Mouse (Mus musculus) spleen, postnatal 4 days (tissue): Measurements from ENCODE around the gene Defa23.
"Not testable (repeated sequence)": the region's sequence is repeated elsewhere in the genome, so short reads cannot be mapped to it uniquely, and the experiment has no call there.

Experiments used
- DNase-seq, 2 experiments: peaks; one replicate each; pipeline ENCODE4 v3.0.0; 2022; ENCODE audit warnings: low spot score in 2 of 2

The Defa23 gene

DNA sequence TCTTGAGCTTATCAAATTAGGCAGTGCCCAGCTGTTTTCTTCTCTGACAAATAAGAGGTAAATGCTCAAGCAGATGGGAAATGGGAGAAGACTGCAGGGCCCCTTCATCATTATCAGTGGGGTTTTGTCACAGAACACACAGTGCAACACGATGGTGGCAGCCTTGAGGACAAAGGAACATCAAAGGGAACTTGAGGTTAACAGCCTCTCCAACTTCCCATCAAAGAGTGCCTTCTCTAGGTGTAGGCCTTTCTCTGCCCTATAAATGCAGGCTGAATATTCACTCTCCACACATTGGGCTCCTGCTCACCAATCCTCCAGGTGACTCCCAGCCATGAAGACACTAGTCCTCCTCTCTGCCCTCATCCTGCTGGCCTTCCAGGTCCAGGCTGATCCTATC is at the start of gene Defa23:
Defa23 (plus strand) TSS at position 301 of the 400 bp plus-strand sequence.
- not testable (repeated sequence) for DNase-seq

DNA sequence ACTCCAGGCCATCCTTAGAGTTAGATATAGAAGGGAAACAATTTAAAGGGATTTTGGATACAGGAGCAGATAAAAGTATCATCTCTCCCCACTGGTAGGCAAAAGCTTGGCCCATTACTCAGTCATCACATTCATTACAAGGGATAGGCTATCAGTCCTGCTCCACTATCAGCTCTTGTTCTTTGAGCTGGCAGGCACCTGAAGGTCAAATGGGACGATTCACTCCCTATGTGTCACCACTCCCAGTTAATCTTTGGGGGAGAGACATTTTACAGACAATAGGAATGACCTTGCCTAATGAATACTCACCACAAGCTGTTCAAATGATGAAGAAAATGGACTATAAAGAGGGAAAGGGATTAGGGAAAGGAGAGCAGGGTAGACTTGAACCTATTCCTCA is 48.0 kb upstream of the Defa23 start:
- no peak for DNase-seq

GRCm38 (mm10) chr8:21008578-21008977 is 46.3 kb upstream of the Defa23 start:
- DNase-seq = not testable (repeated sequence)

DNA sequence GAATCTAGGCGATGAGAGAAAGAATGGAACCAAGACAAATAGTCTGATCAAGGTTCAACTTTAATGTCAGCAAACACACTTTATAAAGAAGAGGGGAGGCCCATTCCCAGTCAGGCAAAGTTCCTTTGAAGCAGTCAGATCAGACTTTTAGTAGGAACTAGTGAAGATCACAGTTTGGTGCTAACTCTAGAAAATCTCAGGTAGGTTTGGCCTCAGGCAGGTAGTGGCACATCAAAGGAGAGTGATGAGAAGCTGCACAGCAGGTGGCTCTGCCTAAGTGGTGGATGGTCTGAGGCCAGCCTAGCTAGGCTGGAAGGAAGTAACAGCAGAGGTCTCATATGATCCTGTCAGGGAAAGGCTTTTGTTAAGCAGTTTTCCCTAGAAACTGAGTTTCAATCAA is 44.3 kb upstream of the Defa23 start:
- not testable (repeated sequence) for DNase-seq

GRCm38 (mm10) chr8:21025245-21025644 is 29.6 kb upstream of the Defa23 start, which contains the start of gene Defa21:
Gene Defa21 (plus strand): TSS chr8:21025545.
- not testable (repeated sequence) for DNase-seq

DNA sequence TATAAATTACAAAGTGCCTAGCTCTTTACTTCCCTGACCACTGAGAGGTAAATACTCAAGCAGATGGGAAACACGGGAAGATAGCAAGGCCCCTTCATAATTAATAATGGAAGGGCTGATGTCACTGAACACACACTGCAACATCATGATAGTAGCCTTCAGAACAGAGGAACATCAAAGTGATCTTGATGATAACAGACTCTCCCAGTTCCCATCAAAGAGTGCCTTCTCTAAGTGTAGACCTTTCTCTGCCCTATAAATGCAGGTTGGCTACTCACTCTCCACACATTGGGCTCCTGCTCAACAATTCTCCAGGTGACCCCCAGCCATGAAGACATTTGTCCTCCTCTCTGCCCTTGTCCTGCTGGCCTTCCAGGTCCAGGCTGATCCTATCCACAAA is 9.9 kb downstream of the Defa23 start, which contains the start of gene Defa35:
Defa35 (plus strand) TSS at position 301 of the 400 bp plus-strand sequence.
- DNase-seq = not testable (repeated sequence)

DNA sequence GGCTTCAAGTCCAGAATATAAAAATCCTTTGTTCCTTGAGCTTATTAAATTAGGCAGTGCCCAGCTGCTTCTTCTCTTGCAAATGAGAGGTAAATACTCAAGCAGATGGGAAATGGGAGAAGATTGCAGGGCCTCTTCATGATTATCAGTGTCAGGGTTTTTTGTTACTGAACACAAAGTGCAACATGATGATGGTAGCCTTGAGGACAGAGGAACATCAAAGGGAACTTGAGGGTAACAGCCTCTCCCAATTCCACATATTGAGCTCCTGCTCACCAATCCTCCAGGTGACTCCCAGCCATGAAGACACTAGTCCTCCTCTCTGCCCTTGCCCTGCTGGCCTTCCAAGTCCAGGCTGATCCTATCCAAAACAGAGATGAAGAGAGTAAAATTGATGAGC is 29.3 kb downstream of the Defa23 start, which contains the start of gene Defa25:
Defa25 (plus strand) TSS at position 301 of the 400 bp plus-strand sequence.
- DNase-seq = not testable (repeated sequence)

- DNase-seq = no peak
Measured at GRCm38 (mm10) chr8:21093106-21093505, 38.3 kb downstream of the Defa23 start.

GRCm38 (mm10) chr8:21095950-21096349 is 41.1 kb downstream of the Defa23 start, which contains the start of gene Gm14851:
Gene Gm14851 (minus strand): TSS chr8:21096050.
- DNase-seq = not testable (repeated sequence)
